Mouse (Mus musculus): ENCODE measurements around the gene Parn.

DNA sequence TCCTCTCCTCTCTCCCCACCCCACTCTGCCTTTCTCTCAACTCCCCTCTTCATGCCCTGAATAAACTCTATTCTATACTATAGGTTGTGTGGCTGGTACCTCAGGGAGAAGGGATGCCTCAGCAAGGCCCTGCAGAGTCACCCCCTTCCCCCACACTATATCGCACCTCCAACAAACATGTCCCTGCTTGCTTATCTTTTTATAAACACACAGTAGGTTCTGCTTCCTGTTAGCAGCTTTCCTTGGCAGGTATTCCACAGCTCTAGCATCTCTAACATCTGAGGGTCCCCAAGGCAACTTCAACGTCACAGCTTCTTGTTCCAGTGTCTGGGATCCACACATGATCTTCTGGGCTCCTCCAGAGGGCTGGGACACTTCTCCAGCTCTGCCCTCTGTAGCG lies 117.3 kb downstream of the Parn start:
- TF ChIP-seq CTCF (IDR thresholded peaks at IDR 0.05; ENCODE audit: insufficient read depth, low read length) (no peak), POLR2A (IDR thresholded peaks at IDR 0.05; ENCODE audit: borderline replicate concordance, extremely low read depth, low read depth, low read length) (no peak)
